Mouse (Mus musculus) right cerebral cortex, postnatal 25 days (tissue): ENCODE data around the gene Pxt1.
"Not testable (repeated sequence)": the region's sequence is repeated elsewhere in the genome, so short reads cannot be mapped to it uniquely, and the experiment has no call there.

Experiments
- DNase-seq: peaks from one replicate; pipeline ENCODE4 v3.0.0; 2022

Pxt1 gene

DNA sequence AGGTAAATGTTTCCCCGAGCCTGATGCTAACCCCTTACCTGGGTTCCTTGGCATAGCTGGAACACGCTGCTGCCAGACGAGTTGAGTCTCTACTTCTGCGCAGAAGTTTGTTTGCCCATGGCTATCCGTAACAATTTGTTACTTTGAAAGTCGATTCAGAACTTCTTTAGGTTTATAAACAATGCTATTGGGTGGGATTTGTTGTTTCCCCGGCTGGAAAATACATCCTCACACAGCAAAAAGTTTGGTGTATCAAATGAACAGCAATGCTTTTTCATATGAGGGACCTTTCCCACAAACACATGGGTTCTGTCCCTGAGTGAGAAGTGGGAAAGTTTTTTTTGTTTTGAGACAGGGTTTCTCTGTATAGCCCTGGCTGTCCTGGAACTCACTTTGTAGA lies at the start of gene Pxt1:
Gene Pxt1, minus strand, starts transcription at position 101 of the 400 bp plus-strand sequence.
- DNase-seq = no peak

DNA sequence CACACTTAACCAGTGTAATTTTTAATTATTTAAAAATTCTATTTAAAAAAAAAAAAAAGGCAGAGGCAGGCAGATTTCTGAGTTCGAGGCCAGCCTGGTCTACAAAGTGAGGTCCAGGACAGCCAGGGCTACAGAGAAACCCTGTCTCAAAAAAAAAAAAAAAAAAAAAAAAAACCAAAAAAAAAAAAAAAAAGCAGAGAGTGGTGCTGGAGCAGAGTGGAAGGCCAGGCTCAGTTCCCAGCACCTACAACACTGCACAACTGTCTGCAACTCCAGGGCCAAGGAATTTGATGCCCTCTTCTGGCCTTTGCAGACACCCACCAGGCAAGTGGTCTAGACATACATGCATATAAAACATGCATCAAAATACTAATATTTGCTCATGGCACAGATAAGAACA lies 49.4 kb upstream of the Pxt1 start:
- DNase-seq = not testable (repeated sequence)

DNA sequence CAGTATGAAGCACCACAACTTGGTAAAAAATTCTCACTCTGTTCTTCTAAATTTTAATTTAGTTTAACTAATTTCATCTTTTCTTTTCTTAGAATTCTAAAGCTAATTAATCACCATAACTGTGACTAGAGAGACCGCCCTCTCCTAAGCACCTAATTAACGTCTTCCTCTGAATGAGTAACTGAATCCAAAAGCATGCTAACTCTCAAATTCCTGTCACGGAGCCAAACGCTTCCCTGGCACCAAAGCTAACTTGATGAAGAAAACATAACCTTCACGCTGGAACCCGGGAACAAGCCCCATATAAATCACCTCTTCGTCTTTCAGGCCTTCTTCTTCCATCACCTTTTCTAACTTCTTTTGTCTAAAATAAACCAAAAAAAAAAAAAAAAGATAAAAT lies 48.5 kb upstream of the Pxt1 start:
- no peak for DNase-seq

DNA sequence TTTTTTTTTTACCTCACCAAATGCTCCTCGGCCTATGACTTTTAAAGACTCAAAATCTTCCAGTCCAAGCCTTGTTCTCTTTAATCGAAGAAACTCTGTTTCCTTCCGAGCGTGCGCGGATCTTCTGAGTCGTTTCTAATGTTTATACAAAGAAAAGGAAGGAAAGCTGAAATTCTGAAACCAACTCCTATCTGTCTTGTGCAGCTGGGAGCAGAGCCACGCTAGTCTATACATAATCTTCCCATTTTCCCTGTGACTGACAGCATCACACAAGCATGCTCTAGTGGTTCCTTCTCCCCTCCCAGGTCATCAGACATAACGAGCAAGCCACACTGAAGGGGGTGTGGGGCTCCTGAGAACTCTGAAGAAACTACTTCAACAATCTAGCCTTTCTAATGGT lies 47.6 kb upstream of the Pxt1 start:
- no peak for DNase-seq

DNA sequence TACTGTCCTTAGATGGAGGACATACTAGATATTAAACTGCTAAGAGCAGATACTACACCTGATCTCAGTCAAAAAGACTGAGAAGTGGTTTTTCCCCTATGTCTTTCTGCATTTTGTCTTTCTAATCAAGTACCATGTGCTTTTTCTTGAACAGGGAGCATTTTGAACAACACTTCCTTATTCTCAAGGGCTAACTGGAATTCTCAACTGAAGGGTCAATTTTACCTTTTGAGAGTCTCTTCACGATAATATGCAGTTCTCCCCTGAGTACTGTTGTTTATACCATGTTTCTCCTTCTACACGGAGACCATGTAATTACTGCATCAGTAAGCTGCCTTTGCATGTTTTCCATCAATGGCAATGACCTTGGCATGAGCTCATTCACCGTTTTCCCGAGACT lies 46.4 kb upstream of the Pxt1 start:
- no peak for DNase-seq

DNA sequence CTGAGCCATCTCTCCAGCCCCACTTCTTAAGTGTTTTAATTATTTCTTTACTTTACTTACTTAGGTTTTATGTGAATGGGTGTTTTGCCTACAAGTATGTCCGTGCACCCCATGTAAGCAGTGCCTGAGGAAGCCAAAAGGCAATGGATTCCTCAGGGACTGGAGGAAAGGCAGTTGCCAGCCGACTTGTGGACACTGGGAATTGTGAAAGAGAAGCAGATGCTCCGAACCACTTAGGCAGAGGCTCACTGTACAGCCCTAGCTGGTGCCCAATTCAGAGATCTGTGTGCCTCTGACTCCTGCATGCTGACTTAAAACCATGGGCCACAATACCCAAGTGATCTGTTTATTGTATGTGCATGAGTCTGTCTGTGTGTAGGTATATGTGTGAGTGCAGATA lies 45.4 kb upstream of the Pxt1 start:
- no peak for DNase-seq

DNA sequence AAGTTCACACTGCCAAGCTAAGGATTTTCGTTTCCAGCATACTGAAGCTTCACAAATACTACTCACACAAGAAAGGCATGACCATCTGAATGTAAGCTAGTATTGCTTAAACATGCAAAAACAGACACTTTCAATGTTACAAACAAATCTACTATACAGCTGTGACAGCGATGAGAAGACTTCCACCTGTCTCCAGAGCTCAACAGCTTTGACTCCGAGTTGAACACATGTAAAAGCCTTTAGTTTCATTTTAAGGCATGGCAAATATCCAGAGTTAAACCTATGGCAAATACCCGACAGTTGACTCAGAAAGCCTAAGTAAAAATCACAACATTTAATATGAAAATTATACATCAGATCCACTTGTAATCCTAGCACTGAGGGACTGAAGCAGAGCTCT lies 44.7 kb upstream of the Pxt1 start:
- no peak for DNase-seq

DNA sequence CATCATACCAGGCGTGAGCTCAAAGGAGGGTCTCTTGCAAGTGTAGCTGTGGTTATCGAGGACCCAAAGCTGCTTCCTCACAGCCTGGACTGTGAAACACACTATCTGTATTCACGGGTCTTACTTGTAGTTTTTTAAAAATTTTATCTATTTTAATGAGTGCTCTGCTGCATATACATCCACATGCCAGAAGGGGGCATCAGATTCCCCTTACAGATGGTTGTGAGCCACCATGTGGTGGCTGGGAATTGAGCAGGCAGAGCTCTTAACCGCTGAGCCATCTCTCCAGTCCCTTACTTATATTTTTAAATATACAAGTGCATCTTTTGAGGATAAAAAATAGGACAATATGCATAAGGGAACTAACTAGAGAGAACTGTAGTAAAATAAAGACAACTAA lies 44.1 kb upstream of the Pxt1 start:
- DNase-seq = no peak

DNA sequence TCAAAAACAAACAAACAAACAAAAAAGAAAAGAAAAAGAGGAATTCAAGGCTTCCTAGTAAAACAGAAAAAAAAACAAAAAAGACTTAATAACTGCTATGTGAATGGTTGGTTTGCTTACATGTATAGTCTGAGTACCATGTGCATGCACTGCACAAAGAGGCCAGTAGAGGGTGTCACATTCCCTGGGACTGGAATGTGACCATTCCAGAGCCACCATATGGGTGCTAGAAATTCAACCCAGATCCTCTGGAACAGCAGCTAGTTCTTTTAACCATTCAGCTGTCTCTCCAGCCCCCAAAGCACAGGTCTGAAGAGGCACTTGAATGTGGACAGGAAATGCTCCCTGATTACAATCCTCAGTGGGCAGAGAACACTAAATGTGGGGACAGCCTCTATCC lies 43.2 kb upstream of the Pxt1 start:
- DNase-seq = no peak

DNA sequence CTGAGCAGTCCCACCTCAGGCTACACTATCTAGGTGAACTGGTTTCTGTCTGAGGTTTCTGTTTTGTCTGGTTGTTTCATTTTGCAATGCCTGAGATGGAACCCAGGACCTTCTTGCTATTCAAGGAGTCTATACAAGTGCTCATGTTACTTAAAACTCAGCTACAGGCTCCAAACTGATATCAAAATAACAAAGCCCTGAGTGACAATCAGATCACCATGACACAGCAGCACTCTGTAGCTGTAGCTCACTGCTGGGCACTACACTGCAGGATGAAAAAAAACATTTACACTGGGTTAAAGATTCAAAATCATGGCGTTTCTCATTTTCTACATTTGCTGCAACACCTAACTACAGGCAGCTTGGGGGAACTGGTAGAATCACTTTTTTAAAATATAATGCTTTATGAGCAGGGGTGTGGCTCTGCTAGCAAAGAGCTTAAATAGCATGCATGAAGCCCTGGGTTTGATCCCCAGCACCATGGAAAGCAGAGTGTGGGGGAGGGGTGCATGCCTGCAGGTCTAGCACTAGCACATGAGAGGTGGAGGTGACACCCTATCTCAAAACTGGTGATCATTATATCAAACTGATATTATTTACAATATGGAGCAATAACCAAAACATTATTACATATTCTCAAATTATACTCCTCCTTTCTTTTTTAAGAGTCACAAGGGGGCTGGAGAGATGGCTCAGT lies 41.2 kb upstream of the Pxt1 start:
- no peak for DNase-seq

DNA sequence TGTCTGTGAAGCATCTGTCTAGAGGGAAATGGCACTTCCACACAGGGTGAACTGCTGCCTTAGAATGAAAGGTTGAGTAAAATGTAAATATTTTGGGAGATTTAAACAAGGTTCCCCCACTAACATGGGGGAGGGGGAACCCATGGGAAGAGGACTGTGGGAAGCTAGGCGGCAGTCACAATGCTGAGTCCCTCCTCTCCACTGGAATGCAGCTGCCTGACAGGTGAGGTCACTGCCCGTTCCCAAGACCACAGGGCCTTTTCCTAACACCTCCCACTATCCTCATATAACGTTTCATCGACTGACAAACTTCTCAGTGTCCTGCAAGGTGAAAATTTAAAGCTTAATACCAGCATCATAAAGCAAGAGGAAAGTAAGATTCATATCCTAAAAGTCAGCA lies 39.0 kb upstream of the Pxt1 start:
- no peak for DNase-seq

DNA sequence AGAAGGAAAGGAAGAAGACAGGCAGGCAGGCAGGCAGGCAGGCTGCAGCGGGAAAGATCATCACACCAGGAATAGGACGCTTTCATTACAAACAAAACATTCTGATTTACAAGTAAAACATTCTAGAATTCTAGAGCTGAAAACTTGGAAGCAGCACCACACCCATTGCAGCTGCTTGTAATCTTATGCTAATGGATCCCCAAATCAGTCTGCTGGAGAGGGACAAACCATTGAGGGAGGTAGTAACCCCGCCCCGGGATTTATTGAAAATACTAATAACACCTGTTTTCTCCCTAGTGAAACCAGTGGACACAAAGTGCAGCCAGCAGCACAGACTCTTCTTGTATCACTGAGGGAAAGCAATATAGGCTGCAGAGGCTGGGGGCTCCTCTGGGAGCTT lies 37.4 kb upstream of the Pxt1 start:
- DNase-seq = no peak

DNA sequence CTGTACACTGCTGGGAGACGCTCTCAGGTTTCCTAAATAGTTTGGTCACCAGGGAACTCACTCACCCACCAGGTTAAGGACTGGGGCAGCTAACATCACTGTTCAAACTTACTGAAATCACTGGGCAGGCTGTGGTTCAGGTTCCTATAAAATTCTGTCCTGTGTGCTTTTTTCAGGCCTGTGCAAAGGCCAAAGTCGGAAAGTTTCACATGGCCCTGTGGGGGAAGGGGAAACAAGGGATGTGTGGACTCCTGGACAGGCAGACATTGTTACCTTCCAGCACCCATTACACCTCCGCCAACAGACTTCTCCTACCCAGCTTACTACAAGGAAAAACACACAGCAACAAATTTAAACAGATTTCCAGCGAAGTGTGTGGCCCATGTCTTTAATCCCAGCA lies 35.5 kb upstream of the Pxt1 start:
- no peak for DNase-seq

DNA sequence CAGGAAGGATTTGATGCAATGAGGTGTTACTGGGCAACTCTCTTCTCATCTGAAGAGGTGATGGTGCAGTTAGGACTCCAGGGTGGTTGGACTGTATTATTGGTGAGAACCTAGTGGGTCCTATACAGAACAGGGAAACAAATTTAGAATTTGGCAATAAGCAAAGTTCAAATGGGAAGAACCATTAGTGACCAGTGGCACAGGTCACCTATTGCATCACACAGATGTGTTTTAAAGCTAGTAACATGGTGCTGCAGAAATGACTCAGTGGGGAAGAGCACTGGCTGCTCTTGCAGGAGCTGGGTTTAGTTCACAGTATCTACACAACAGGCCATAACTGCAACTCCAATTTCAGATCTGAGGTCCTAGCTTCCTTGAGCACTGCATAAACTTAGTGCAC lies 26.5 kb upstream of the Pxt1 start:
- DNase-seq = no peak

DNA sequence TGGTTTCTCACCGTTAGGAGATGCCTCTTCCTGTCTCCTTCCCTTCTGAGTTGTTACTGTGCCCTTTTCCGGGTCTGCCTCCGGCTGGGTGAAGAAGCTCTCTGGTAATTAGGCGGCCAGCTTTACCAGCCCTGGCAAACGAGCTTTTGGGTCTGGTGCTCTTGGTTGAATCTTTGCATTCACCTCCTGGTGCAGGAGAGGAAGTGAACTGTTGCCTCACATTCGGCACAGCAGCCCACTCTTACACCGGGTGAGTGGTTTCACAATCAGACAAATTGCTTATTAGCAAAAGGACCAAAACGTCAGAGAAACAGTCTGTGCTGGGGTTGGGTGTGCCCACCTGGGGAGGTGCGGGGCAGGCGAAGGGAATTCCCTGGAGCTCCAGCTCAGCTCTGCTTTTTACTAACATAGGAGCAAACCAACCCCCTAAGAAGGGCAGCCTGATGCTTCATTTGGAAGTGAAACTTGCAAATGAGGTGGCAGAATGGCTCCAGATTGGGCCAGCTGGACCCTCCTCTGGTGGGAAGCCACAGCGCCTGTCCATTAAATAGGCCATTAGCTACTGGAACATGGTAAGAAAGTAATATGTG lies 23.5 kb upstream of the Pxt1 start:
- DNase-seq = no peak

DNA sequence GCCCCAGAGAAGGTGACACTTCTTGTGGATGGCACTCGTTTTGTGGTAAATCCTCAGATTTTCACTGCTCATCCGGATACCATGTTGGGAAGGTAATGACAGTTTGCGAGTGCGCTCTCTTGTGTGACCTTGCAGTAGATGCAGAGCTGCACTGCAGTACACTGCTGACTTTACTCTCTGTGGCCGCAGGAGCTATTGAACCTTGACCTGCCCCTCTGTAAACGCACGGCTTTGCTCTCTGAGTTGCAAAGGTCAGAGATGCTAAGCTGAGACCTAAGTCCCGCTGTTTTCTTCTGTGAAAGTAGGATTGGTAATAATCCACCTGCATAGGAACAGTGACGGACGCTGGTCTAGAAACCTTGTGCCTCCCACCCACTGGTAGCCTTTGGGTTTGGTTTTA lies 18.0 kb upstream of the Pxt1 start:
- no peak for DNase-seq

DNA sequence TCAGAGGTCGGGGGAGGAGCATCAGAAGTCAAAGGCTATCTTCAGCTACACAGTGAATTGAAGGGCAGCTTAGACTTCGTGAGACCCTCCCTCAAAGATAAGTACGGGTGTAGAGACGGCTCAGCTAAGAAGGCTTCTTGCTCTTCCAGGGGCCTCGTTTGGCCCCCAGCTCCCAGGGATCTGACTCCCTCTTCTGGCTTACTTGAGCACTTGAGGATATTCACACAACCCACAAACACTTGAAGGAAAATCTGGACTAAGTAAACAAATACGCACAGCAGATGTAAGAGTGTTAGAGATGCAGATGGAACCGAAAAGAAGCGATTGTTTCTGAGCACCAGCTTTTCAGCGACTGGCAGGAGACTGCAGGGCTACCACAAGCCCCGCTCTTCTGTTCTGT lies 17.0 kb upstream of the Pxt1 start:
- DNase-seq = no peak

DNA sequence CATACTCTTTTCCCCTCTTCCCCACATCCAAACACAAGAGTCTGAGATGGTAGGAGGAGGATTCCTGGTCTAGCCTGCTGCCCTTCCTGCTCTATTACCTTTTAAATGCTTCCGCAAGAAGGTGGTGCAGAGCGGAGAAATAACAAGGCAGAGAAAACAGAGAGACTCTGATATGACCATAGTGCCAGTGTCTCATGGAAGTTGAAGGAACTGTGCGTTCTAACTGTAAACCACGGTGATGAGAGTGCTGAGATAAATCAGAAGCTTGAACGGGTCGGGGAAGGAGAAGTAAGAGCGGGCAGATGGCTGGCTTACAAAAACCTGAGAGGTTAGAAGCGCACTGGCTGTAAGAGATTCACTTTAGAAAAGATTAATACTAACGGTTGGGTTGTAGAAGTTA lies 10.8 kb upstream of the Pxt1 start:
- DNase-seq = no peak

DNA sequence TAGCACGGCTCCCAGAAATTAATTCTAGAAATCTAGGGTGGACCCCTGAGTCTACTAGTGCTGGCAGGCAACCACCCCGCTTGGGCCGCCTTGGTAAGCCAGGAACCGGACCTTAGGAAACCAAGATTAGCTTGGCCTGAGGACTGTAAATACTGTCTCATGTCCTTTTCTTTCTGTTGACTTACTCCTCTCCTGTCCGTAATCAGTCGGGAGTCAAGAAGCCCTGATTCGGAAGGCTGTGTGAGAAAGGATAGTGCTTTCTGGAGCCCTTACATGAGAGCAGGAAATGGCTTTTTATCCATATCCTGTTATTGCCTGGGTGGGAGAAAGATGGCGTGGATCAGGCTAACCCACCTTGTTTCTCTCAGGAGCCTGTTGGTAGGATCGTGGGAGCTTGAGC lies 9.6 kb upstream of the Pxt1 start:
- DNase-seq = no peak

DNA sequence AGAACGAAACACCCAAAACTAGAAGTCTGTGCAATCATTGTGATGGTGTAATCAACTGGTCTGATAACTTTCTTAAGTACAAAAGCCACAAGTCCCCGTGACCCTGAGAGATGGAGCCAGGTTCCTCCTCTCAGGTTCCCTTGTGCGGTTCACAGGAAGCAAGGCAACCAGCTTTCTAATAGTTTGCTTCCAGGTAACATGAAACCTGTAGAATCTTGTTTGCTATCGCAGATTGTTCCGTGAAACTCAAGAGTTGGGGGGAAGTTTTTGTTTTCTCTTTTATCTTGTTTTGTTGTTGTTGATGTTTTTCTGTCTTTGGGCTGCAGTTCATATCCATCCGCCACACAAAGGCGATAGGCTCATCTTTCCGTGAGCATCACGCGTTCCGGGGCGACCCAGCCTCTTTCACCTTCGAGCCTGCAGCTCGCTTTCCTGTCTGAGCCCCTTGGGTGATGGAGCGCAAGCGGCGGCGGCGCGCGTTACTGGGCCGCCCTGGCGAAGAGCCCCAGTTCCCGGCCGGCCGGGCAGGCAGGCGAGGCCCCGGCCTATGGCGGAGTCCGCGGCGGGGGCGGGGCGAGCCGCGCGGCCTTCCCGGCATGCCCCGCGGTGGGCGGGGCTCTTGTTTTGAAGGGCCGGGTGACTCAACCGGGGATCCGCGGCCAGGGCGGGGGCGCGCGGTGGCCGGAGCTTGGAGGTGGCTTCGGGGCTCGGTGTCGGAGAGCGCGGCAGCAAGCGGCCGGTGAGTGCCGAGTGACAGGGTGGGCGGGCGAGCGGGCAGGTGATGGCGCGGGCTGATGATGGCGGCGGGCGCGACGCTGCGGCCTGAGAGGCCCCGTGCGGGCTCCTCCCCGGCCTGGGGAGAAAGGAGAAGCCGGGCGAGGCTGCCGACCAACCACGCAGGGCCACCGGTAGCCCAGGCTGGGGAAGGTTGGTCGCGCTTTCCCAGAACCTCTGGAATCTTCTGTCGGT lies 8.5 kb upstream of the Pxt1 start, which contains the start of gene Kctd20:
Gene Kctd20, plus strand, starts transcription at position 120 of the 969 bp plus-strand sequence.
- DNase-seq = peak; percentile 89

DNA sequence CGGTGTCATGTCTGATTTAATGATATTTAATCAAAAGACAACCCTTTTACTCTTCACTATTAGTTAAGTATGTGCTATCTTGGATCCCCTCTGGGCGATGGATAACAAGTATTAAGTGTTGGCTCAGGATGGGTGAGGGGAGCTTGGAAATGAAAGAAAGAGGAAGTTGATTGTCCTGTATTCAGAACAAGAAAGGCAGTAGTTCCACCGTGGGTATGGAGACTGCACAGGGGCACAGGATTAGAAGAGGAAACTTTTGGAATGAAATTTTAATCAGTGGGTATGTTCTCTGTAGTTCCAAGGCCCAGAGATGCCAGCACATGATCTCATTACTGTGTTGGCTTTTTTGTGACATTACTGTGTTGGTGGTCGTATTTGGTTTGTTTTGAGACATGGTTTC lies 7.1 kb upstream of the Pxt1 start:
- DNase-seq = no peak

DNA sequence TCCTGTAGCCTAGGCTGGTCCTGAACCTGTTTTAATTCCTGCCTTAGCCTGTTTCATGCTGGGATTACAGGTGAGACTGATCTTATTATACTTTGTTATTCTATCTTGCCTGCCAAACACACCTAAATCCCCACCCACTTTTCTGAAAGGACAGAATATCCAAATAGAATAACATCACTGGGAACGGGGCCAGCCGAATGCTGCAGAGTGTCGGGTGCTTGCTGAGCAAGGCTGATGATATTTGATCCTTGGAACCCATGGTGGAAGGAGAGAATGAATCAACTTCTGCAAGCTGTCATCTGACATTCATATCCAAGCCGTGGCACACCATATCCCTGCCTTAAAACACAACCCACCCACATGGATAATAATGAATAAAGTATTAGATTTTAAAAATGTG lies 5.0 kb upstream of the Pxt1 start:
- DNase-seq = no peak

DNA sequence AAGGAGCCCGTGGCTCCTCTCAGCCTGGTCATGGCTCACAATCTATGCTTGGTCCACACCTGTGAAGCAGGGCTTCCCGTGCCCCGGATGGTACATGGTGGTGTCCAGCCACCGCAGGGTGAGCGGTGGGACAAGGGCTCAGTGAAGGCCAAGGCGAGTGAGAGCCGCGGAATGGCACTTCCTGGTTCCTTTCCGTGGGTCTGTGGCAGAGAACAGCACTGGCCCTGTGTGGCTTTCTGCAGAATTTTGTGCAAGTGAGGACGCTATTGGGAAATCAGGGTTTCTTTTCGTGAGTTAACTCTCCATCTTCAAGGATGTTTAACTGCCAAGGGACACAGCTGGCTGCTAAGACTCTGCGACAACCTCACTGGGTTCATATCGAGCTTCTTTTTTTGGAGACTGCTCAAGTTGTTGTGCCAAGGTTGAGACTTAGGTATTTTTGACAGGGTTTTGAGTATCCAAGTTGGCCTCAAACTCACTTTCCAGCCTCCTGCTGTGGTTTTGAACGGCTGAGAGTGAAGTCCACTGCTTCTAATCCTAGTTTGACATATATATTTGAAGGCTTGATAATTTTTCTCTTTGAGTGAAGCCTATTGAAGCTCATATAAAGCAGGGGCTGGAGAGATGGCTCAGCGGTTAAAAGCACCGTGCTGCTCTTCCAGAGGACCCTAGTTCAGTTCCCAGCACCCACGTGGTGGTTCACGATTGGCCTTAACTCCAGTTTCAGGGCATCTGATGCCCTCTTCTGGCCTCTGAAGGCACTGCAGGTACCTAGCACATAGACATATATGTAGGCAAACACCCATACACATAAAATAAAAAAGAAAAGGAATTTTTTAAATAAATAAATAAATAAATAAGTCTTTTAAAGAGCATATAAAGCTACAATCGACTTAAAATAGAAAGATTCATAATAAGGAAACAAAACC lies 3.6 kb upstream of the Pxt1 start:
- DNase-seq = no peak
